Mouse (Mus musculus): ENCODE results near the gene Gck.

DNA sequence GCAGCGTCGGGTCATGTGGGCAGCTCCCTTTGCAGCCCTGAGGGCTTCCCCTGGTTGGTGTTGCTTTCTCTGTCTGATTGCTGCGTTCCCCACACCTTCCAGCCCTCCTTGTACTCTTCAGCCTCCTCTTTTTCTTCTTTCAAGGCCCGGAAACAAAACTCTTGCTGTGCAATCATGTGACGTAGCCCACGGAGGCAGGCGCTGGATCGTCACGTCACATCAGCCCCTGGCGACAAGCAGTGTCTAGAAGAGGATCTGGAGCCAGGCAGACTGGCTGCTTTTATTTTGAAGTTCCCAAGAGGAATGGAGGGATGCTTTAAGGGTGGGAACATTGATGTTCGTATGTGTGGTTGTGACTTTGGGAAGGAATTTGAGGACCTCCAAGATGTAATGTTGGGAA is 16.0 kb upstream of the Gck start:
- TF ChIP-seq CTCF (IDR thresholded peaks at IDR 0.05; ENCODE audit: low read depth) (no peak), EP300 (IDR thresholded peaks at IDR 0.05; ENCODE audit: low read depth) (no peak)
